Comparison of ENCODE assay signal across 8 mouse cellular contexts in genomic region chr2:71528014-71528713, GRCm38 (mm10). TPM values are rescaled to one million over a fixed set of nuclear protein-coding genes. Genes with fewer than 3 reads are reported as not detected.
DNase-seq lines count a peak whose midpoint lies in the region; ATAC-seq and TF ChIP-seq lines count a peak whose summit lies in the region.

TSS of gene Dlx1 (plus strand) at chr2:71528113.

- peaks cover 56% of the 10 kb centered on the region for H3K27me3 ChIP-seq in embryonic facial prominence, embryonic 11.5 days (ENCODE audit: control insufficient read depth, insufficient read depth, low read length)
- peaks cover 96% of the 10 kb centered on the region for H3K27me3 ChIP-seq in hindbrain, embryonic 14.5 days (ENCODE audit: control insufficient read depth, insufficient read depth, low read length)
- H3K27me3 ChIP-seq in liver, embryonic 15.5 days = peaks cover 100% of the 10 kb centered on the region

- H3K27ac ChIP-seq in left cerebral cortex, adult 2 months = peak within 1 kb of the TSS; percentile 32
- H3K27ac ChIP-seq in embryonic facial prominence, embryonic 11.5 days (replicated peaks; ENCODE audit: low read depth, low read length) = peak within 1 kb of the TSS; percentile 92
- no peak within 1 kb of the TSS for H3K27ac ChIP-seq in hindbrain, embryonic 14.5 days
- H3K27ac ChIP-seq in liver, embryonic 15.5 days (replicated peaks) = no peak within 1 kb of the TSS

- peak within 1 kb of the TSS; percentile 88 for H3K4me2 ChIP-seq in embryonic facial prominence, embryonic 11.5 days (ENCODE audit: low read depth, low read length)
- peak within 1 kb of the TSS; percentile 55 for H3K4me2 ChIP-seq in hindbrain, embryonic 14.5 days (replicated peaks)
- peak within 1 kb of the TSS; percentile 83 for H3K4me2 ChIP-seq in liver, embryonic 15.5 days

- H3K4me1 ChIP-seq in embryonic facial prominence, embryonic 11.5 days (ENCODE audit: control insufficient read depth, insufficient read depth, low read length) = peaks cover 9% of the 10 kb centered on the region
- 0 out of 2 replicates have a peak, but pooled peaks cover 10% of the 10 kb centered on the region for H3K4me1 ChIP-seq in hindbrain, embryonic 14.5 days (replicated peaks; ENCODE audit: control insufficient read depth, insufficient read depth, low read length)
- peaks cover 29% of the 10 kb centered on the region for H3K4me1 ChIP-seq in liver, embryonic 15.5 days (replicated peaks)

- no peak for TF ChIP-seq CTCF in left cerebral cortex, adult 2 months (IDR thresholded peaks at IDR 0.05)

- no peaks in the 10 kb centered on the region for H3K36me3 ChIP-seq in embryonic facial prominence, embryonic 11.5 days (replicated peaks; ENCODE audit: control insufficient read depth, insufficient read depth, low read depth, low read length)
- H3K36me3 ChIP-seq in hindbrain, embryonic 14.5 days (replicated peaks; ENCODE audit: control insufficient read depth, insufficient read depth) = no peaks in the 10 kb centered on the region
- no peaks in the 10 kb centered on the region for H3K36me3 ChIP-seq in liver, embryonic 15.5 days (replicated peaks)

- peak within 1 kb of the TSS; percentile 24 for H3K4me3 ChIP-seq in left cerebral cortex, adult 2 months
- peak within 1 kb of the TSS; percentile 59 for H3K4me3 ChIP-seq in embryonic facial prominence, embryonic 11.5 days (ENCODE audit: low read depth, low read length)
- peak within 1 kb of the TSS; percentile 29; the same call in 1 of the 2 replicates for H3K4me3 ChIP-seq in hindbrain, embryonic 14.5 days (replicated peaks; ENCODE audit: low read length)
- H3K4me3 ChIP-seq in liver, embryonic 15.5 days (replicated peaks) = peak within 1 kb of the TSS; percentile 52

- intact Hi-C loops in left cerebral cortex, adult 2 months (cut with DNase I) = loop anchor here (5.0 kb wide), 1 partner anchor 966 kb away; no protein-coding TSS in a partner anchor

- no peaks in the 10 kb centered on the region for H3K9me3 ChIP-seq in embryonic facial prominence, embryonic 11.5 days (replicated peaks; ENCODE audit: control insufficient read depth, low read length)
- no peaks in the 10 kb centered on the region for H3K9me3 ChIP-seq in hindbrain, embryonic 14.5 days (ENCODE audit: control insufficient read depth, low read length)
- no peaks in the 10 kb centered on the region for H3K9me3 ChIP-seq in liver, embryonic 15.5 days (replicated peaks)

- no peak for DNase-seq in left cerebral cortex, adult 2 months (ENCODE audit: extremely low spot score in 1 of 2, low spot score in 2 of 2)
- no peak for DNase-seq in left cerebral cortex, adult 9 months (ENCODE audit: low spot score in 2 of 2)
- peak; percentile 58 for DNase-seq in embryonic facial prominence, embryonic 11.5 days (ENCODE audit: low spot score)
- no peak for DNase-seq in hindbrain, embryonic 14.5 days (ENCODE audit: low spot score)
- DNase-seq in ovary, adult 18-20 months (ENCODE audit: low spot score) = no peak
- no peak for DNase-seq in Muller cell, postnatal 12 days (ENCODE audit: inconsistent ontology term)
- DNase-seq in cerebellum, adult 9-11 months = no peak

- peak within 1 kb of the TSS; percentile 83 for H3K9ac ChIP-seq in embryonic facial prominence, embryonic 11.5 days (replicated peaks; ENCODE audit: low read length)
- H3K9ac ChIP-seq in hindbrain, embryonic 14.5 days = no peak within 1 kb of the TSS
- H3K9ac ChIP-seq in liver, embryonic 15.5 days = no peak within 1 kb of the TSS

- WGBS in embryonic facial prominence, embryonic 11.5 days = under 1% methylated on average over 26 of the region's 26 CpGs
- 1% methylated on average over 26 of the region's 26 CpGs for WGBS in hindbrain, embryonic 14.5 days
- 3% methylated on average over 26 of the region's 26 CpGs for WGBS in liver, embryonic 15.5 days (ENCODE audit: insufficient replicate concordance)

- no peak for ATAC-seq in embryonic facial prominence, embryonic 11.5 days (replicated peaks; ENCODE audit: insufficient number of reproducible peaks, low FRiP score, low TSS enrichment, low read depth)
- no peak for ATAC-seq in hindbrain, embryonic 14.5 days (ENCODE audit: low FRiP score)
- ATAC-seq in liver, embryonic 15.5 days (ENCODE audit: insufficient read depth) = no peak

RNA-seq across cellular contexts. Expression of gene Dlx1, which starts in this region (rescaled TPM):
- 10 to 100 TPM; 21.1 to 25.3 TPM for total RNA-seq in left cerebral cortex, adult 2 months (2021)
- 53.9 and 76.2 TPM in 2 replicates for polyA plus RNA-seq in embryonic facial prominence, embryonic 11.5 days (2014; fragmentation: Nextera tagmentation; extraction: Ambion mirVana)
- polyA plus RNA-seq in hindbrain, embryonic 14.5 days (2014; fragmentation: Nextera tagmentation; extraction: Ambion mirVana) = 0.52 TPM in 1 of 2 replicates, not detected in the other
- polyA plus RNA-seq in liver, embryonic 15.5 days (2015; fragmentation: Nextera tagmentation; extraction: Ambion mirVana) = 0.05 and 0.17 TPM in 2 replicates

Comparison
In these comparisons a context has a peak if more than half of its experiments do, and no peak if none do; other contexts are left out.
1. RNA of gene Dlx1 (polyA plus RNA-seq): 53.9 to 76.2 TPM in embryonic facial prominence, embryonic 11.5 days; 0.52 TPM in hindbrain, embryonic 14.5 days and 0.05 to 0.17 TPM in liver, embryonic 15.5 days; every median in the first group is over 10 times any median in the second.
2. H3K27ac ChIP-seq: peak in left cerebral cortex, adult 2 months (single experiment) and embryonic facial prominence, embryonic 11.5 days (single experiment); none in hindbrain, embryonic 14.5 days (single experiment) and liver, embryonic 15.5 days (single experiment).
3. Peak in every context shown above with its lines, with median percentiles within 50 percentile points of each other: H3K4me3 ChIP-seq and H3K4me2 ChIP-seq.